Mouse (Mus musculus) olfactory bulb, adult 2 months (tissue): ENCODE measurements at regions not wholly inside any gene's neighbourhood (a gene's known extent, or its start where the extent isn't known, plus 50 kb on each side); places are given as distances from the start of the nearest gene placed in this dataset.
"Not testable (repeated sequence)": the region's sequence is repeated elsewhere in the genome, so short reads cannot be mapped to it uniquely, and the experiment has no call there.

Experiments used
- H3K27ac ChIP-seq: fragments of 200-500 bp; 2 replicates; pipeline ENCODE4 v1.5.1; 2012; ENCODE audit warnings: low read depth, low read length; ENCODE audit not compliant: insufficient read depth
- H3K4me1 ChIP-seq: fragments of 200-500 bp; 2 replicates; pipeline ENCODE4 v1.6.1; 2012; ENCODE audit warnings: low read length; ENCODE audit not compliant: control insufficient read depth, insufficient read depth
- H3K4me3 ChIP-seq: fragments of 200-500 bp; 2 replicates; pipeline ENCODE4 v1.5.1; 2012; ENCODE audit warnings: mild to moderate bottlenecking, low read depth, low read length, moderate library complexity; ENCODE audit not compliant: insufficient read depth
- CTCF ChIP-seq: fragments of 200-500 bp; IDR thresholded peaks from 2 replicates; pipeline ENCODE4 v1.5.1; 2012; ENCODE audit warnings: low read depth, mild to moderate bottlenecking, low read length, moderate library complexity; ENCODE audit not compliant: insufficient read depth
- POLR2A ChIP-seq: fragments of 200-500 bp; IDR thresholded peaks from 2 replicates; pipeline ENCODE4 v1.6.1; 2012; ENCODE audit warnings: mild to moderate bottlenecking, low read depth, low read length, moderate library complexity; ENCODE audit not compliant: insufficient read depth
- WGBS: fragments of 180-500 bp; shearing (Covaris S2); methylation state at CpG from one replicate; pipeline ENCODE4 v1.1.7; 2018; 5-methylcytosine and 5-hydroxymethylcytosine counted together

DNA sequence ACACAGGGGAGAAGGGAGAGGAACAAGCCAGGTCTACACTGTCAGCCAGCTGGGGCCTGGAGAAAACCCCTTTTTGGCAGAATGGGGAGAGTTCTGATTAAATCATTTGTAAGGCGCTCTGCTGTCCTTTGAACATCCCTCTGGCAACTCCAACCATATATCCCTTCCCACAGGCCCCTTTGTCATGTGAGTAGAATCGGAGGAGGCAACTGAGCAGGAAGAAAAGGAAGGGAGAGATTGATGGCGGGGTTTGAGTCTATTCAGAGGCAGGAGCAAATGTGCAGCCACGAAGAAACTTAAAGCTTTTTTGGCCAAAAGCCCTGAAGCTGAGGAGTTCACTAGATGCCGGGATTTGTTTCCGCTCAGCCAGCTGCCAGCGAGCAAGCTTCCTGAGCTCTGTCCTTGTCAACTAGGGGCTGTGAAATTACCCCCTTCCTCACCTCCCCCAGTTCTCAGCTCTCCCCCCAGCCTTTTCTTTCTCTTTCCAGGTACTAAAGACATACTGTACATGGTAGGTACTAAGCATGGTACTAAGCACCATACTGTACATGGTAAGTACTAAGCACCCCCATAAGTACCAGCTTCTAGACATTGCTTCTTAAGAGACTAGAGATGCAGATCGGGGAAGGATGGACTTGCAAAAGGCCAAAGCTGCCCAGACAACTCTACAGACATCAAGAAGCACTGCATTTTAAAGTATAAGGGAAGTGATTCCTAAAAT is 100.6 kb upstream of the Fam78b start:
- Histone ChIP-seq H3K27ac (no peak overlapping the region), H3K4me3 (no peak overlapping the region), H3K4me1 (no peaks in the 10 kb centered on the region)
- WGBS = 21% methylated on average over 8 of the region's 8 CpGs
- TF ChIP-seq CTCF (no peak), POLR2A (no peak)

DNA sequence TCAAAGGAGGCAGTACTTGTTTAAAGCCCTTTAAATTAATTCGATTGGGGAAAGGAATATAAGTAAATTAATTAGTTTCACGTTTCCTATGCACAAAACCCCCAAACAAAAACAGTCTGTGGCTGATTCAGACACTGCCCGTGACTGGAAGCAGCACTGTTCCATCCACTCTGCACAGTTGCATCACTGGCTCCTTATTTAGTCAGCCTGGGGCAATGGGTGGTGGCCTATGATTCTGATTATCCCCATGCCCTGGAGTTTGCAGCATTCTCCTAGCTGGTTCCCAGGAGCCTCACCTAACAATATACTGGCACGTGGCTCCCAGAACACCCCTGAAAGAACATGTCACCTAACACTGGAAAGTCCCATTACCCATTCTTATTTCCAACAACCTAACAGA is 99.6 kb upstream of the Fam78b start:
- H3K4me1 ChIP-seq = no peaks in the 10 kb centered on the region
- whole genome bisulfite sequencing = 61% methylated on average over 4 of the region's 4 CpGs
- TF ChIP-seq POLR2A = no peak
- TF ChIP-seq CTCF = no peak
- H3K27ac ChIP-seq = no peak overlapping the region
- no peak overlapping the region for H3K4me3 ChIP-seq

DNA sequence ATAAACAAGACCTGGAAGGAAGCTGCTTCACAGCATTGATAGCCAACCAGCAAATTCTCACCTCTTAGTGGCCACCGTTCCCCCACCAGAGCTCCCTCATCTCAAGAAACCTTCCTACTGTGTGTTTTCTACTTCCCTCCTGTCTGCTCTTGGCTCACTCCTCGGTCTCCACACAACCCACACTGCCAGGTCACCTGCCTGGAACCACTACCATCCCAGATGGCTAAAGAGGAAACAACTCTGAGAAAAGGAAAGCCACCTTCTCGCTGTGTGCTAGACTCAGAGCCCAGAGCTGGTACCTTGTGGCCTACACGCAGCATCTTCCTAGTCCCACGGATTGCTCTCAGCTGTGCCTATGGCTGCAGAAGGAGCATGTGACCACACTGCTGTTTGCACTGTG is 97.8 kb upstream of the Fam78b start:
- Histone ChIP-seq H3K4me3 (no peak overlapping the region), H3K27ac (no peak overlapping the region), H3K4me1 (no peaks in the 10 kb centered on the region)
- 93% methylated on average over 5 of the region's 5 CpGs for WGBS
- TF ChIP-seq POLR2A (no peak), CTCF (no peak)

DNA sequence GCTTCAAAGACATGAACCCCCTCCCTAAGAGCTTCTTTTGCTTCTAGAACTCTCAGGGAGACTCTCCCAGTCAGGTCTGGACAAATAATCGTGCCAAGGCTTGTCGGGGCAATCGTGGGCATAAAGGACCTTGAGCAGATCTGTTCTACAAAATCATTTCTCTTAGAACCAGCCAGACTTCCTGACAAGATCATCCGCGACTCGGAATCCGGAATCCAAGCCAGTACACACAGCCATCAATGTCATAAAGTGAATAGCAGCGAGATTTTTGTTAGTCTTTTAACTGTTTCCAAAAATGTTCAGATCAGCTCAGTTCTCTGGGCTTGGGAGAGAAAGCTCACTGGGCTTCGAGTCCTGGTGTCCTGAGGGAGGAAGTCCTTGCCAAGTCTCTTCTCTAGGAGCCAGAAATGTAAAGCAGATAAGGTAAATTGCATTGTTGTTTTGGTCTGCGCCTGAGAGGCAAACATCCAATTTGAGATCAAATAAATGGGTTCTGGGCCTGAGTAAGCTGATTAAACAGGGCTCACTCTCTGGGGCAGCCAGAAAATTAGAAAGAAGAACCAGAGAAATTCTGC is 92.9 kb upstream of the Fam78b start:
- H3K4me1 ChIP-seq = no peaks in the 10 kb centered on the region
- no peak overlapping the region for H3K4me3 ChIP-seq
- 57% methylated on average over 10 of the region's 10 CpGs for WGBS
- no peak overlapping the region for H3K27ac ChIP-seq
- TF ChIP-seq POLR2A = no peak
- no peak for TF ChIP-seq CTCF

DNA sequence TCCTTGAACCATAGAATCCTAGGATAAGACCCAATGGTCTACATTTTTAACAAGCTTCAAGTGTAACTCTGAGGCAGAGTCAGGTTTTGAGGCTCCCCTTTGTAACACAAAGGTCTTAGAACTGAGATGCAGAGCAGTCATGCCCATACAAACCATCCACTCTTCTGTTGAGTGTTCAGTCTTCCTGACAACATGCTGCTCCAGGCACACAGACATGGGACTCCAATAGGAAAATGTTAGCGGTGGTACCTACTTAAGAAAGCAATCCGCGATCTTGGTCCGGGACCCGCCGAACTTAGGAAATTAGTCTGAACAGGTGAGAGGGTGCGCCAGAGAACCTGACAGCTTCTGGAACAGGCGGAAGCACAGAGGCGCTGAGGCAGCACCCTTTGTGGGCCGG is 89.0 kb upstream of the Fam78b start:
- H3K4me3 ChIP-seq, H3K27ac ChIP-seq, H3K4me1 ChIP-seq: not testable (repeated sequence)
- WGBS = 97% methylated on average over 7 of the region's 10 CpGs

DNA sequence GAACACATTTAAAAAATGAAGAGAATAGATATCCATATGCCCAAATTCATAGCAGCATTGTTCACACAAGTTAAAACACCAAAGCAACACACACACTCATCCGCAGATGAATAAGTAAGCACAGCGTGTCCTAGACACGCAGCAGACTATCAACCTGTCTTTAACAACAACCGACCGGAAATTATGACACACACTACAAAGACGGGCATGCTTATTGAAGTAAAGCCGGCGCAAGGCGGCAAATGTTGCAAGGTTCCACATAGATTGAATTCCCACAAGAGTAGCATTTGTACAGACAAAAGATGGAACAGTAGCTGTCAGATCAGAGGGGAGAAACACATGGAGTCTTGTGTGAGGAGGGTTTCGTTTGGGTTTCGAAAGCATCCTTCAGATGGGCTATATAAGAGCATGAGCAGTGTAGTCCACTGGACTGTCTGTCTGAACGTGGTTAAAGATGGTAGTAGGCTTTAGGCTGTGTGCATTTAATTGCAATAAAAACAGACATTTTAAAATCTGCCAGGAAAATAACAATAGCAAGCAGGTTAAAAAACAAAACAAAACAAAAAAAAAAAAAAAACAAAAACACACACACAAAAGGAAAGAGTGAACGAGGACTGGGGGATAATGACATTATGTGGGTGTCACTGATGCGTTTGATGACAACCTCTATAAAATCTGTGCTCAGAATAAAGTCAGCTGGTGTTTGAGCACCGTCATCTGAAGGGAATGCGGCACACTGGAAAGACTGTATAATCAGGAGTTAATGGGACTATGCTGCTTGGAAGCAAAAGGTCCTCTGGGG is 78.1 kb upstream of the Fam78b start:
- TF ChIP-seq POLR2A = no peak
- no peak for TF ChIP-seq CTCF
- WGBS = 72% methylated on average over 16 of the region's 16 CpGs
- no peak overlapping the region for H3K27ac ChIP-seq
- no peak overlapping the region for H3K4me3 ChIP-seq
- peaks cover 3% of the 10 kb centered on the region; the same call in 1 of the 2 replicates for H3K4me1 ChIP-seq

DNA sequence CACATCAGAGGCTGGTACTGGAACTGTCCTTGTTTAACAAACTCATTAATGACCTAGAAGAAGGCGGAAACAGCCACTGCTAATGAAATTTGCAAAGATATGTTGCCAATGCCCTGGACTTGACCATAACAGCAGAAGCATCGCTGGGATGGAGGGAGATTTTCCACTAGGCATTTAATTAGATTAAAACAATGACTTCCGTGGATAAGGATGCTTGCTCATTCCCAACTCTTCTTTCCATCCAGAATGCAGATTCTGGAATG is 77.6 kb upstream of the Fam78b start:
- Histone ChIP-seq H3K27ac (no peak overlapping the region), H3K4me1 (peaks cover 3% of the 10 kb centered on the region; the same call in 1 of the 2 replicates), H3K4me3 (no peak overlapping the region)
- no peak for TF ChIP-seq POLR2A
- TF ChIP-seq CTCF = no peak
- WGBS = 50% methylated on average over 3 of the region's 3 CpGs

DNA sequence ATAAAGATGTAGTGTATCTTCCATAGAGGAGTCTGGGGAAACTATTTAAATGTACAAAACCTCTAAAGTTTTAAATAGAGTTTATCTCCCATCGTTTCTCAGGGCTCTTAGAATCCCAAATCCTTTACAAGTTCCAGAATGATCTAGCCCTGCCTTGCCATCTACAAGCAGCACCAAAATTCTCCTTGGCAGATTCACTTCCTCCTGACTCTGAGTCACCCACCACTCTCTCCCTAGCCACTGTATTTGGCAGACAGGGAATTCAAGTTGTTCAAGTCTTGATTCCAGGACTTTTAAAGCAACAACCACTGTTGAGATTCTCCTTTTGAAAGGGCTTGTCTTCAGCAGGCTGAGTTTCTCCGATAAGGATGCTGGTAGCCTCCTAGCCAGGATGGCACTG is 77.1 kb upstream of the Fam78b start:
- Histone ChIP-seq H3K4me3 (no peak overlapping the region), H3K27ac (no peak overlapping the region), H3K4me1 (peaks cover 3% of the 10 kb centered on the region; the same call in 1 of the 2 replicates)
- TF ChIP-seq CTCF = no peak
- TF ChIP-seq POLR2A = no peak
- 81% methylated on average over 2 of the region's 2 CpGs for WGBS

DNA sequence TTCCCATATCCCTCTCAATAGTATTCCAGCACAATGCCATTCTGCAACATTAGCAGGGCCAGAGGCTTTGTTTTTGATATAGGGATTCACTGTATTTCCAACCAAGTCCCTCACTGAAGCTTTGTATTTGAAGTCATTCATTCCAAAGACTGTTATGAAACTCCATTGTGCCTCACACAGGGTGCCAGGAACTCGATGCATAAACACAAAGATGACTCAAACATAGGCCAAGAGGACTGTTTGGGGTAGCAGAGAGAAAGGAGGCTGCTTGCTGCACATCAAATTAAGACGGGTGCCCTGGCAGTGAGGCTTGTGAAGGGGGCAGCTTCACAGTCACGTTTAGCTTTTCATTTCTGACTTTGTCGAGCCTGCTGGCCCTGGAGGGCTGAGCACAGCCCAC is 75.1 kb upstream of the Fam78b start:
- 31% methylated on average over 4 of the region's 4 CpGs for WGBS
- no peak for TF ChIP-seq POLR2A

DNA sequence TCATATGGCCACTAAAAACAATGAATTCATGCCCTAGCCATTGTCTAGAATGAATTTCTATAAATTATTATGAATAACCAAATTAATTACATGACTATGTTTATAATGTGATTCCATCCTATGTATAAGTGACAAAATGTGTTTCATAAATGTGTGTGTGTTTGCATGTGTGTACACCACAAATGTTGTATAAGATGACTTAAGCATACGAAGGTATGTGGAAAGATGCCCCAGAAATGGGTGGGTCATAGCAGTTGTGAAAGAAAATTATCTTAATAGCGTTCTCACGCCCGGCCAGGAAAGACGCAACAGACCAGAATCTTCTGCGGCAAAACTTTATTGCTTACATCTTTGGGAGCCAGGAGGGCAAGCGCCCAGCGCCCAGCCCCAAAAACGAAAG is 61.5 kb upstream of the Fam78b start:
- H3K4me3 ChIP-seq = peak overlapping the region; percentile 37; the same call in 1 of the 2 replicates
- H3K4me1 ChIP-seq, H3K27ac ChIP-seq: not testable (repeated sequence)
- WGBS = 65% methylated on average over 9 of the region's 9 CpGs

More for the DNA sequence above, 75.1 kb upstream of the Fam78b start:
- Histone ChIP-seq H3K4me3 (no peak overlapping the region), H3K4me1 (peaks cover 3% of the 10 kb centered on the region; the same call in 1 of the 2 replicates), H3K27ac (no peak overlapping the region)

DNA sequence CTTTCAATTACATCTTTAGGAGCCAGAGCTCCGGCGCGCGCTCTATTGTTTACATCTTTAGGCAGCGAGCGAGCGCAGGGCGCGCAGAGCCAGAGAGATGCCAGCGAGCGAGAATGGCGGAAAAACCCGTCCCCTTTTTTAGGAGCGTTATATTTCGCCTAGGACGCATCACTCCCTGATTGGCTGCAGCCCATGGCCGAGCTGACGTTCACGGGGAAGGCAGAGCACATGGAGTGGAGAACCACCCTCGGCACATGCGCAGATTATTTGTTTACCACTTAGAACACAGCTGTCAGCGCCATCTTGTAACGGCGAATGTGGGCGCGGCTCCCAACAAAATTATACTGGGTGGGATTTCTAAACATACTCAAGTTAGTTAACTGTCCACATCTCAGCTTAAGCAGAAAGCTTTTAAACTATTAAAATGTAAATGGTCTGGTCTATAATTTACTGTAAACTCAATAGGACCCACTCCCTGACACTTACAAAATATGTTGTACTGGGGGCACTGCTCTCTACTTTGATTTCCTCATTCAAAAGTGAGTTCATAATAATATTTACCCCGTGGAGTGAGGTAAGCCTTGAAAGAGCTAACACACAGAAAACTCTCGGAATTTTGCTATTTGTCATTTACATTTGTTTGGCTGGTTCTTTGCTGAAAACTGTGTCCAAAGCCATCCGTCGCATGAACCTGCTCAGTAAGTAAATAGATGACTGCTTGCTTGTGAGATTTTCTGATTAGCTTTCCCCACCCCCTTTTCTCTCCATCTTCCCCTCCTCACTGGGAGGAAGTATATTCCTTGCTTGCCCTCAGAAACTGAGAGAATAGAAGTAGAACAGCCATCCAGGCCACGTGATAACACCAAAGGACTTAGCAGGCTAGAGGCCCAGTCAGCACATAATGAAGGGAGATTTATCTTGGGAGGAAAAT is 60.8 kb upstream of the Fam78b start:
- not testable (repeated sequence) for H3K4me1 ChIP-seq, H3K27ac ChIP-seq
- peak overlapping the region; percentile 37; the same call in 1 of the 2 replicates for H3K4me3 ChIP-seq
- WGBS = 58% methylated on average over 31 of the region's 31 CpGs
